17 mouse cellular contexts compared by ENCODE assay signal in the genomic region with DNA sequence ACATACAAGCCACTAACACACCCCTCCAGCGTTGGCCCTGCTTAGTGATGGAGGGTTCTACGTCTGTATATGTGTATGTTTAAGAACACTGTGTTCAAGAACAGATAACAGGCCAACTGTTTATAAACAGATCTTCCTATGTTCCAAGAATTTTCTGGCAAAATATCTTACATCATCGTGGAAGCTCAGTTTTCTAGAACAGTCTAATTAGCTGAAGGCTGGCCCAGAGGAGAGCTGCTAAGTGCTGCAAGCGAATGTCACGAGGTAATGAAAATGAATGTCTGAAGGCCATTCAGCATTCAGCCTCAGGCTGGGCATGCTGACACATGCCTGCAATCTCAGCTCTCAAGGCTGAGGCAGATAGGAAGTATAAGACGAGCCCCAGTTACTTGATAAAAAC. TPM values are rescaled to one million over a fixed set of nuclear protein-coding genes. Genes with fewer than 3 reads are reported as not detected.
DNase-seq lines count a peak whose midpoint lies in the region; ATAC-seq and TF ChIP-seq lines count a peak whose summit lies in the region.
"Had no signal": no experiment of that assay in that cellular context is flagged by ENCODE, and none has a peak within 500 bp of the region (broad histone marks: within the 10 kb centered on the region; RNA-seq: fewer than 3 reads in every experiment).

No protein-coding gene starts in this region.

- H3K27me3 ChIP-seq in liver, adult 2 months (ENCODE audit: control insufficient read depth, insufficient read depth, low read length), result no peaks in the 10 kb centered on the region
- H3K27me3 ChIP-seq in liver, embryonic 11.5 days (replicated peaks; ENCODE audit: control insufficient read depth, insufficient read depth, low read length), result no peaks in the 10 kb centered on the region
- H3K27me3 ChIP-seq: limb, embryonic 15.5 days had no signal

- no peaks in the 10 kb centered on the region for H3K36me3 ChIP-seq in liver, adult 2 months (ENCODE audit: control insufficient read depth, insufficient read depth, low read length)
- H3K36me3 ChIP-seq in liver, embryonic 11.5 days (ENCODE audit: control insufficient read depth, insufficient read depth, low read length), result no peaks in the 10 kb centered on the region
- H3K36me3 ChIP-seq: hindbrain, embryonic 10.5 days; limb, embryonic 15.5 days had no signal

- DNase-seq in liver, adult 2 months (ENCODE audit: extremely low read depth, low read depth, low spot score), result peak; percentile 41
- no peak for DNase-seq in liver, embryonic 11.5 days (ENCODE audit: low spot score)
- DNase-seq in adrenal gland, adult 8-10 months, result peak; percentile 69
- peak; percentile 40 to 58 for DNase-seq in adrenal gland, postnatal 36 days
- DNase-seq in lung, postnatal 10 days, result peak; percentile 37
- no peak for DNase-seq in gastrocnemius, postnatal 10 days
- no peak for DNase-seq in frontal cortex, postnatal 25 days (ENCODE audit: low spot score in 2 of 2)
- DNase-seq: cerebellum, adult 9-10 months; gastrocnemius, postnatal 25 days; kidney, adult 18-20 months; kidney, postnatal 14 days; layer of hippocampus, adult 9-11 months; midbrain, embryonic 14.5 days; right cerebral cortex, postnatal 14 days; thymus, postnatal 36 days had no signal

- H3K27ac ChIP-seq in liver, adult 2 months (replicated peaks; ENCODE audit: insufficient read depth, low read depth, low read length), result no peak overlapping the region
- no peak overlapping the region for H3K27ac ChIP-seq in liver, embryonic 11.5 days (ENCODE audit: low read depth, low read length)
- H3K27ac ChIP-seq: hindbrain, embryonic 10.5 days; limb, embryonic 15.5 days had no signal

- H3K9ac ChIP-seq in liver, adult 2 months (ENCODE audit: low read depth, low read length), result no peak overlapping the region
- H3K9ac ChIP-seq in liver, embryonic 11.5 days (ENCODE audit: low read depth, low read length), result no peak overlapping the region
- H3K9ac ChIP-seq: limb, embryonic 15.5 days had no signal

- no peak for TF ChIP-seq CTCF in liver, adult 2 months (IDR thresholded peaks at IDR 0.05; ENCODE audit: low read depth, low read length)

- H3K9me3 ChIP-seq in liver, embryonic 11.5 days (ENCODE audit: control insufficient read depth, low read length), result no peaks in the 10 kb centered on the region
- H3K9me3 ChIP-seq: limb, embryonic 15.5 days had no signal

- WGBS in liver, adult 2 months, result 72% methylated on average over 6 of the region's 6 CpGs
- WGBS in liver, embryonic 11.5 days, result 49% methylated on average over 6 of the region's 6 CpGs

- TF ChIP-seq POLR2A in liver, adult 2 months (IDR thresholded peaks at IDR 0.05; ENCODE audit: extremely low read depth, insufficient read depth, low read length), result no peak

- ATAC-seq in liver, embryonic 11.5 days (replicated peaks; ENCODE audit: low FRiP score), result no peak

- H3K79me2 ChIP-seq in liver, adult 2 months (ENCODE audit: control insufficient read depth, insufficient read depth, low read length), result no peaks in the 10 kb centered on the region

- H3K4me3 ChIP-seq in liver, adult 2 months (ENCODE audit: insufficient read depth, low read depth, low read length), result no peak overlapping the region
- no peak overlapping the region for H3K4me3 ChIP-seq in liver, embryonic 11.5 days (ENCODE audit: low read depth, low read length)
- H3K4me3 ChIP-seq: hindbrain, embryonic 10.5 days; limb, embryonic 15.5 days had no signal

- no peak overlapping the region for H3K4me2 ChIP-seq in liver, embryonic 11.5 days
- H3K4me2 ChIP-seq: limb, embryonic 15.5 days had no signal

- H3K4me1 ChIP-seq in liver, adult 2 months (ENCODE audit: control insufficient read depth, insufficient read depth, low read length), result no peaks in the 10 kb centered on the region; the same call in 1 of the 2 replicates
- H3K4me1 ChIP-seq in liver, embryonic 11.5 days (replicated peaks; ENCODE audit: control insufficient read depth, insufficient read depth, low read length), result no peaks in the 10 kb centered on the region
- H3K4me1 ChIP-seq: hindbrain, embryonic 10.5 days; limb, embryonic 15.5 days had no signal

RNA-seq across cellular contexts. Expression of gene Marcks, which starts 42.9 kb away (rescaled TPM):
- total RNA-seq in liver, adult 2 months (2014; rRNA removed), result 8.9 and 10.2 TPM in 2 replicates
- 3.4 and 4.6 TPM in 2 replicates for polyA plus RNA-seq in liver, adult 2 months (2012; rRNA removed)
- polyA plus RNA-seq in liver, embryonic 11.5 days (2014; fragmentation: Nextera tagmentation; extraction: Ambion mirVana), result 61.2 and 63.3 TPM in 2 replicates
- 10 to 100 TPM; 33.6 to 49.8 (median 41.0) TPM for total RNA-seq in adrenal gland, adult 8-10 months (2022)
- 10 to 100 TPM; 48.1 to 76.6 TPM for total RNA-seq in adrenal gland, postnatal 36 days (2021)
- total RNA-seq in gastrocnemius, postnatal 10 days (2021), result 100 to 1,000 TPM; 156 to 179 TPM

Comparison
In these comparisons a context has a peak if more than half of its experiments do, and no peak if none do; other contexts are left out.
1. DNase-seq: peak in liver, adult 2 months (single experiment), adrenal gland, adult 8-10 months (single experiment), adrenal gland, postnatal 36 days (2 of 2) and lung, postnatal 10 days (single experiment); none in liver, embryonic 11.5 days (single experiment), gastrocnemius, postnatal 10 days (single experiment) and frontal cortex, postnatal 25 days (0 of 2).